Mouse (Mus musculus) cerebellum, postnatal 10 days (tissue): ENCODE data around the gene Sash1.

Experiments used
- DNase-seq, 2 experiments: peaks; one replicate each; pipeline ENCODE4 v3.0.0; 2021; ENCODE audit warnings: mixed read lengths in 2 of 2

Gene Sash1

GRCm38 (mm10) chr10:8847974-8848373 lies 37.9 kb downstream of the Sash1 start:
- DNase-seq: peak; percentile 31 to 52

GRCm38 (mm10) chr10:8846258-8846657 lies 39.6 kb downstream of the Sash1 start:
- DNase-seq: peak; percentile 70 to 81

GRCm38 (mm10) chr10:8845230-8845770 lies 40.6 kb downstream of the Sash1 start:
- DNase-seq: no peak

- no peak for DNase-seq
Measured at GRCm38 (mm10) chr10:8839956-8840355, 45.9 kb downstream of the Sash1 start.

- peak; percentile 45 to 55 for DNase-seq
Measured at GRCm38 (mm10) chr10:8833816-8834464, 51.9 kb downstream of the Sash1 start.

- peak in 1 of 2 experiments; percentile 24 for DNase-seq
Measured at GRCm38 (mm10) chr10:8826303-8826702, 59.6 kb downstream of the Sash1 start.

GRCm38 (mm10) chr10:8825874-8826273 lies 60.0 kb downstream of the Sash1 start:
- peak; percentile 54 to 71 for DNase-seq

- no peak for DNase-seq
Measured at GRCm38 (mm10) chr10:8818066-8818465, 67.8 kb downstream of the Sash1 start.

- no peak for DNase-seq
Measured at GRCm38 (mm10) chr10:8813984-8814578, 71.8 kb downstream of the Sash1 start.

GRCm38 (mm10) chr10:8813259-8813658 lies 72.6 kb downstream of the Sash1 start:
- DNase-seq: peak in 1 of 2 experiments; percentile 48

- DNase-seq: no peak
Measured at GRCm38 (mm10) chr10:8812807-8813206, 73.1 kb downstream of the Sash1 start.

- DNase-seq: no peak
Measured at GRCm38 (mm10) chr10:8811261-8812039, 74.4 kb downstream of the Sash1 start.

GRCm38 (mm10) chr10:8810496-8810895 lies 75.4 kb downstream of the Sash1 start:
- no peak for DNase-seq

GRCm38 (mm10) chr10:8808383-8808782 lies 77.5 kb downstream of the Sash1 start:
- DNase-seq: no peak

- peak; percentile 68 to 81 for DNase-seq
Measured at GRCm38 (mm10) chr10:8807581-8807980, 78.3 kb downstream of the Sash1 start.

GRCm38 (mm10) chr10:8805402-8805801 lies 80.5 kb downstream of the Sash1 start:
- DNase-seq: no peak

- peak; percentile 57 to 75 for DNase-seq
Measured at GRCm38 (mm10) chr10:8804292-8804691, 81.6 kb downstream of the Sash1 start.

- DNase-seq: no peak
Measured at GRCm38 (mm10) chr10:8801719-8802347, 84.0 kb downstream of the Sash1 start.

GRCm38 (mm10) chr10:8801139-8801613 lies 84.7 kb downstream of the Sash1 start:
- peak; percentile 51 to 56 for DNase-seq

GRCm38 (mm10) chr10:8797826-8798225 lies 88.0 kb downstream of the Sash1 start:
- peak; percentile 40 to 57 for DNase-seq

- DNase-seq: peak; percentile 88 to 90
Measured at GRCm38 (mm10) chr10:8795336-8795735, 90.5 kb downstream of the Sash1 start.

GRCm38 (mm10) chr10:8792412-8792811 lies 93.5 kb downstream of the Sash1 start:
- DNase-seq: peak; percentile 82 to 87

- peak; percentile 49 to 52 for DNase-seq
Measured at GRCm38 (mm10) chr10:8789096-8789495, 96.8 kb downstream of the Sash1 start.
